Mouse (Mus musculus) lung, adult 2 months (tissue): Measurements from ENCODE around the gene Zbtb45.

ENCODE experiments used
- CTCF ChIP-seq: fragments of 200-500 bp; IDR thresholded peaks from 2 replicates; pipeline ENCODE4 v1.5.1; 2011; ENCODE audit warnings: mild to moderate bottlenecking, low read length, control low read depth; ENCODE audit not compliant: insufficient read depth
- POLR2A ChIP-seq: fragments of 200-500 bp; IDR thresholded peaks from 2 replicates; pipeline ENCODE4 v1.6.1; 2011; ENCODE audit warnings: low read depth, mild to moderate bottlenecking, control low read depth, low read length, borderline replicate concordance; ENCODE audit errors: extremely low read depth

GRCm38 (mm10) chr7:12980291-12980690 lies 29.5 kb downstream of the Zbtb45 start:
- no peak for TF ChIP-seq CTCF
- TF ChIP-seq POLR2A, result no peak
